Mouse (Mus musculus): ENCODE measurements around the gene Adam17.

Adam17 gene

GRCm38 (mm10) chr12:21312201-21312600 is 61.2 kb downstream of the Adam17 start:
- no peak for DNase-seq (ENCODE audit: low read depth, low spot score)

DNA sequence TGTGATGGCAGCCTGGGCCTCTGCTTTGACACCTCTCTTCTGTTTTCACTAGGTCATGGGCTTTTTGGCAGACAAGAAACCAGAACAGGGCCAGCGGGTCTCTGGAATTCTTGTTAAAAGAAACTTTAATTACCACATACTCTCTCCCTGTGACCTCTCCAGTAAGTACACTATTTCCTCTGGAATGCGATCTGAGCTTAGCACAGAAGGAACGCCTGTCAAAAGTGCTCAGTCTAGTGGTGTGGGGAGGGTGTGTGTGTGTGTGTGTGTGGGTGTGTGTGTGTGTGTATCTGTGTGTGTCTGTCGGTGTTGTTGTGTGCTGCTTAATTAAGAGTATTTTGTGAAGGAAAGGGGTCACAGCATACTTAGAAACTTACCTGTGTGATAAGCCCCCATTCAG is 66.7 kb downstream of the Adam17 start:
- no peak for DNase-seq (ENCODE audit: low read depth, low spot score)

DNA sequence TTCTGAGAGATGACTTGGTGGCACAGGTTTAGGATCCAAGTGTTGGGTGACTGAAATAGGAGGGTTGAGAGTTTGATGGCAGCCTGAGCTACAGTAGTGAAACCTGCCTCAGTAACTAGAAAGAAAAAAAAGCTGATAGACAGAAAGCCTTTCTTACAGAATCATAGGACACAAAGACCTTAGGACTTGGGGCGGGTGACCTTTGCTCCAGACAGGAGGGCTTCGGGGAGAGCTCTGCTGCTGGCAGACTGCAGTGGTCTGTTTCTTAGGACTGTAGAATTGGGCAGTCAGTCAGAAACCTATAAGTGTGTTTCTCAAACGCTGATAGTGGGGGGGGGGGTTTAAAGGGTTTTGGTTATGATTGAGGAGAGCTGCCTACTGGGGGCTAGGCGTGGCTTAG is 67.7 kb downstream of the Adam17 start:
- no peak for DNase-seq (ENCODE audit: low read depth, low spot score)

DNA sequence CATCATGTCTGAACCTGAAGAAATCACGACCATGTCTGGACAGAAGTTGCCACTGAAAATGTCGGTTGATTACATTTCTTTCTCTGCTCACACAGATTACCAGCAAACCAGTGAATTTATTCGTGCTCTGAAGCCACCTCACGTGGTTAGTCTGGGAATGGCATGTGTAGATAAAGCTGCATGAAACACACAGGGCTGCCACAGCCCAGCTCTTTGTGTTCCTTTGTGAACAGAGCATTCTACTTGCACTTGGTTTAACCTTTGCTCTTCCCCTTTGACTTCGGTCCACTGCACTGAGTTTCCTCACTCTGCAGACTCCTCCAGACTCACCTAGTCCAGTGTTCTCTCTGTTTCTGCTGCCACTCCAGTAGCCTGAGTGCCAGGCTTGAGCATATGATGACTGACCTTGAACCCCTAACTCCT is 71.1 kb downstream of the Adam17 start:
- no peak for DNase-seq (ENCODE audit: low read depth, low spot score)

- no peak for DNase-seq (ENCODE audit: low read depth, low spot score)
These were observed 71.5 kb downstream of the Adam17 start for GRCm38 (mm10) chr12:21301932-21302331.

- no peak for DNase-seq (ENCODE audit: low read depth, low spot score)
These were observed 72.1 kb downstream of the Adam17 start for GRCm38 (mm10) chr12:21301324-21301723.

GRCm38 (mm10) chr12:21298856-21299255 is 74.6 kb downstream of the Adam17 start:
- no peak for DNase-seq (ENCODE audit: low read depth, low spot score)

- no peak for DNase-seq (ENCODE audit: low read depth, low spot score)
These were observed 83.8 kb downstream of the Adam17 start for GRCm38 (mm10) chr12:21289651-21290050.

GRCm38 (mm10) chr12:21288716-21289395 is 84.6 kb downstream of the Adam17 start:
- no peak for DNase-seq (ENCODE audit: low read depth, low spot score)

GRCm38 (mm10) chr12:21286712-21287650 is 86.5 kb downstream of the Adam17 start:
- no peak for DNase-seq (ENCODE audit: low read depth, low spot score)

- peak; percentile 98 for DNase-seq (ENCODE audit: low read depth, low spot score)
These were observed 87.2 kb downstream of the Adam17 start, which contains the start of gene Itgb1bp1 for GRCm38 (mm10) chr12:21286243-21286622. Gene Itgb1bp1 (minus strand): TSS chr12:21286284.

DNA sequence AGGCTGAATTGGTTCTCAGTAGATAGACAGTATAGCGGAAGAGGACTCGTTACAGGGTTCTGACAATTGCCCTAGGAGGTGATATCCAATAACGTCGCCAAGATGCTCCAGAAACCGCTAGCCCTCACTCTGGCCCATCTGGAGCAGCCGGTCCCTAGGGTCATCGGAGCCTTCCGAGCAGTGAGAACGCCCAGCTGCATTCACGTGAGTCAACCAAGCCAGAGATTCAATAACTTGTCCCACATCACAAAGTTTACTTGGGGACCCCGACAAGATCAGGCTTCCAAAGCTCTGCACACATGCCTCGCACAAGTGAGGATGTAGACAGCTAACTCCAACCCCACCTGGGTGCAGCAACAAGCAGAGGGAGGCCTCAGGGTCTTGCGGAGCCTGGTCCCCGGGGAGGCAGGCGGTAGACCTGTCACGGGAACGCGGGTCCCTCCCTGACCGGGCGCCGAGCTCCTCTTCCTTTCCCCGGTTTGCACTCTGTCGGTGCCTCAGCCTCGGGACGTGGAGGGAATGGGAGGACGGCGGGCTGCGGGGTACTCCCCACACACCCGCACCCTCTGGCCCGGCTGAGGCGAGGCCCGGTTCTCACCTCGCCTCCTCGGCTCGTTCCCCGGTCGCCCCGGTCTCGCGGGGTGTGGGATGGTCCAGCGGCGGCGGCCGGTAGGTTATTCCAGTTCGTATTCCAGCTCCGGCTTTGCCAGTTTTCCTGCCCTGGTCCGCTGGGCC is 87.8 kb downstream of the Adam17 start:
- DNase-seq (ENCODE audit: low read depth, low spot score), result no peak

DNA sequence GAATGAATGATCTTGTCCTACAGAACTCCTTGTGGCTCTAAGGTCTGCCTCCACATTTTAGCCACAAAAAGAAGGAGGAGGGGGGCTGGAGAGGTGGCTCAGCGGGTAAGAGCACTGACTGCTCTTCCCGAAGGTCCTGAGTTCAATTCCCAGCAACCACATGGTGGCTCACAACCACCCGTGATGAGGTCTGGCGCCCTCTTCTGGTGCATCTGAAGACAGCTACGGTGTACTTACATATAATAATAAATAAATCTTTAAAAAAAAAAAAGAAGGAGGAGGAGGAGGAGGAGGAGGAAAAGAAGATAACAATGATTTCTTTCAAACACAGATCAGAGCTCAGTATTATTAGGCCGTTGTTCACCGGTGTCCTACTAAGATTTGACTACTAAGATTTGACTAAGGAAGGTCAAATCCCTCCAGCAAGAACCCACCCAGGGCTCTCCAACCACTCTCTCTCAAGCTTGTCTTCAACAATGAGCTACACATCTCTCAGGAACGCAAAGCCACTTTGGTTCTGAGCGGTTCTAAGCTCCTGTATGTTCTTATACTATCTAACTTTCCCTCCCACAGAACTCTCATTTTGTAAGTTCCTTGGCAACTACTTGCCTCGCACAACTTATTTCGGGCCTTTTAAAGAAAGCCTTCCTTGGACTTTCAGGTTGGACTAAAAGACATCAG is 88.5 kb downstream of the Adam17 start, which contains the start of gene Cpsf3:
Gene Cpsf3, plus strand, starts transcription at position 631 of the 681 bp plus-strand sequence.
- no peak for DNase-seq (ENCODE audit: low read depth, low spot score)

- no peak for DNase-seq (ENCODE audit: low read depth, low spot score)
These were observed 96.0 kb downstream of the Adam17 start for GRCm38 (mm10) chr12:21277352-21277864.

GRCm38 (mm10) chr12:21274446-21274845 is 99.0 kb downstream of the Adam17 start:
- DNase-seq (ENCODE audit: low read depth, low spot score), result no peak

All from telencephalon, adult 2 months (tissue).